Mouse (Mus musculus) mouse embryonic stem cell (cell line): ENCODE data around the gene Srprb.
"Not testable (repeated sequence)": the region's sequence is repeated elsewhere in the genome, so short reads cannot be mapped to it uniquely, and the experiment has no call there.

Source experiments
- in situ Hi-C, 2 experiments: fragments of 300-500 bp; cut with MboI; formaldehyde crosslinking; loops; 1 replicate in 1 of 2; 3 replicates in 1 of 2; pipeline ENCODE4 v1.14.3; 2019 to 2020; ENCODE audit warnings: low sequenced_read_pairs in 2 of 2, low pct_unique_long_range_greater_than_20kb in 1 of 2, mixed read lengths in 1 of 2; ENCODE audit not compliant: unreplicated experiment in 1 of 2

Srprb gene

GRCm38 (mm10) chr9:103155158-103155557, 46.8 kb downstream of the Srprb start:
- in situ Hi-C loops = not testable (repeated sequence)

- in situ Hi-C loops = no loop called here
These were observed 47.4 kb downstream of the Srprb start for GRCm38 (mm10) chr9:103154568-103154967.

- in situ Hi-C loops = no loop called here
These were observed 48.7 kb downstream of the Srprb start for GRCm38 (mm10) chr9:103153286-103153685.

GRCm38 (mm10) chr9:103149074-103149799, 52.7 kb downstream of the Srprb start:
- in situ Hi-C loops = no loop called here

- in situ Hi-C loops = no loop called here
These were observed 54.8 kb downstream of the Srprb start for GRCm38 (mm10) chr9:103147103-103147502.

GRCm38 (mm10) chr9:103146703-103147102, 55.2 kb downstream of the Srprb start:
- in situ Hi-C loops = no loop called here

GRCm38 (mm10) chr9:103146257-103146656, 55.7 kb downstream of the Srprb start:
- in situ Hi-C loops = no loop called here

- in situ Hi-C loops = no loop called here
These were observed 56.6 kb downstream of the Srprb start for GRCm38 (mm10) chr9:103145351-103145750.

GRCm38 (mm10) chr9:103143881-103144280, 58.1 kb downstream of the Srprb start:
- in situ Hi-C loops = no loop called here

GRCm38 (mm10) chr9:103141266-103141665, 60.7 kb downstream of the Srprb start:
- in situ Hi-C loops = no loop called here

GRCm38 (mm10) chr9:103140384-103140783, 61.6 kb downstream of the Srprb start:
- in situ Hi-C loops = no loop called here

- in situ Hi-C loops = no loop called here
These were observed 62.5 kb downstream of the Srprb start for GRCm38 (mm10) chr9:103139481-103139880.
